Mouse (Mus musculus) cortical plate, adult 2 months (tissue): ENCODE data around the gene Intu. TPM values are rescaled to one million over a fixed set of nuclear protein-coding genes. Genes with fewer than 3 reads are reported as not detected.

Source experiments
- H3K27ac ChIP-seq: fragments of 200-500 bp; 2 replicates; pipeline ENCODE4 v1.5.1; 2012; ENCODE audit warnings: low read length, control low read depth, inconsistent platforms; ENCODE audit not compliant: insufficient read depth
- H3K4me1 ChIP-seq: fragments of 200-500 bp; 2 replicates; pipeline ENCODE4 v1.6.1; 2011; ENCODE audit warnings: low read length; ENCODE audit not compliant: control insufficient read depth, insufficient read depth
- H3K4me3 ChIP-seq: fragments of 200-500 bp; 2 replicates; pipeline ENCODE4 v1.5.1; 2011; ENCODE audit warnings: mild to moderate bottlenecking, low read length, control low read depth; ENCODE audit not compliant: insufficient read depth
- CTCF ChIP-seq: fragments of 200-500 bp; IDR thresholded peaks from 2 replicates; pipeline ENCODE4 v1.5.1; 2011; ENCODE audit warnings: mild to moderate bottlenecking, control low read depth, low read length; ENCODE audit not compliant: insufficient read depth; ENCODE audit errors: extremely low read depth
- POLR2A ChIP-seq: fragments of 200-500 bp; IDR thresholded peaks from 2 replicates; pipeline ENCODE4 v1.6.1; 2011; ENCODE audit warnings: mild to moderate bottlenecking, low read length, control low read depth; ENCODE audit not compliant: insufficient read depth; ENCODE audit errors: extremely low read depth
- polyA plus RNA-seq: library from polyadenylated mRNA; depleted of rRNA; stranded (reverse); fragments of >200 nt; gene quantifications from 2 replicates; pipeline ENCODE4 v1.2.3, GENCODE M21; 2012

Intu gene
- polyA plus RNA-seq, 1 experiment = 7.7 TPM

- TF ChIP-seq CTCF = no peak
- TF ChIP-seq POLR2A = no peak
These were observed 20.5 kb upstream of the Intu start for GRCm38 (mm10) chr3:40510567-40510966.

DNA sequence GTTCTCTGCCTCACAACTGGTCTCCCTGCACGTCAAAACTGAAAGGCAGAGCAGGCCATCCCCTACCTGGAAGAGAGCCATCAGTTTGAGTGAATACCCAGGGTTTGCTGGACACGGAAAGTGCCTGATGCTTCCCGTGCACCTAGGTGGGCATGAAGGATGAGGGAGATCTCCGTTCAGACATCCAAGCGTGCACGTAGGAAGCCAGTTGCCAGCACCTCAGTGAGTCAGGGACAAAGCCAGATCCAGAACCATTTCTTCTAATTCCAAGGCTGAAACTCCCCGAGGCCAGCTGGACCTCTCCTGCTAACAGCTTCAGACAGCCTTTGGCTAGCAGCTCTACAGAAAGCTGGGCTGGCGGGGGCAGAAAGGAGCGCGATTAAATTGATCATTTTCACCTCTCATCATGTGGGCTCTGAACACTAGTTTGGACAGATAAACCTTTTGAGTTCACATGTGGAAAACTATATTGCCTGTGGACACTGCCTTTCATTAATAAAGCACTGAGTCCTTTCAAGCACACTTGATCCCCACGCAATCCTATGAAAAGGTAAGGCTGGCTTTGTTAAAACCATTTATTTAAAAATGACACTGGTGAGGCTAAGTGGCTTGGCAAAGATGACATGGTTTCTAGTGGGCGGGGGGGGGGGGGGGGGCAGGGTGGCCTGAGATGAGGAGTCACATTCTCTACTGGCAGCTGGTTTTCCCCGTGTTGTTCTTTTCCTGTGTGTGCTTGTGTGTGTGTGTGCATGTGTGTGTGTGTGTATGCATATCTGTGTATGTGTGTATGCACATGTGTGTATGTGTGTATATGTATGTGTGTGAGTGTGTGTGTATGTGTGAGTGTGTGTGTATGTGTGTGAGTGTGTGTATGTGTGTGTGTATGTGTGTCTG lies 17.9 kb upstream of the Intu start:
- Histone ChIP-seq H3K4me1 (no peaks in the 10 kb centered on the region), H3K4me3 (no peak overlapping the region), H3K27ac (no peak overlapping the region)
- no peak for TF ChIP-seq POLR2A

More at GRCm38 (mm10) chr3:40510567-40510966, 20.5 kb upstream of the Intu start:
- H3K27ac ChIP-seq = no peak overlapping the region
- no peaks in the 10 kb centered on the region for H3K4me1 ChIP-seq
- no peak overlapping the region for H3K4me3 ChIP-seq

DNA sequence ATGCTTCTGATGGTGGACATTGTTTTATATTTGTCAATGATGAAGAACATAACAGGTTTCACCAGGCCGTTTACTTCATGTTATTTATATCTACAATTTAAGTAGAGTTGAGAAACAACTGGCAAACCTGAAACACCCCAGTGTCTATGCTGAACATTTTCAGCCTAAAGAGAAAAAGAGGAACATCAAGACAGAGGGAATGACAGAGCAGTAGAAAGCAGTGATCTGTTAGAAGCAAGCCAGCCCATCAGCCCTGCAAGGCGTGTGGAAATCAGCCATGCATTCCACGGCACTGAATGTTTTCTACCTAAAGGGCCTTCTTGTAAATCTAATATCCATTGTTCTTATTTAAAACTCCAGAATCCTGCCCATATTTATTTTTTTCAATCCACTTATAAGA lies 12.8 kb upstream of the Intu start:
- Histone ChIP-seq H3K4me3 (no peak overlapping the region), H3K27ac (no peak overlapping the region), H3K4me1 (no peaks in the 10 kb centered on the region)
- TF ChIP-seq CTCF = no peak
- TF ChIP-seq POLR2A = no peak

GRCm38 (mm10) chr3:40519555-40519954 lies 11.5 kb upstream of the Intu start:
- Histone ChIP-seq H3K4me1 (no peaks in the 10 kb centered on the region), H3K27ac (no peak overlapping the region), H3K4me3 (no peak overlapping the region)
- TF ChIP-seq CTCF (no peak), POLR2A (no peak)

- no peak overlapping the region for H3K27ac ChIP-seq
- H3K4me3 ChIP-seq = no peak overlapping the region
- TF ChIP-seq CTCF = no peak
- no peak for TF ChIP-seq POLR2A
- no peaks in the 10 kb centered on the region for H3K4me1 ChIP-seq
These were observed 10.5 kb upstream of the Intu start for GRCm38 (mm10) chr3:40520567-40520966.

DNA sequence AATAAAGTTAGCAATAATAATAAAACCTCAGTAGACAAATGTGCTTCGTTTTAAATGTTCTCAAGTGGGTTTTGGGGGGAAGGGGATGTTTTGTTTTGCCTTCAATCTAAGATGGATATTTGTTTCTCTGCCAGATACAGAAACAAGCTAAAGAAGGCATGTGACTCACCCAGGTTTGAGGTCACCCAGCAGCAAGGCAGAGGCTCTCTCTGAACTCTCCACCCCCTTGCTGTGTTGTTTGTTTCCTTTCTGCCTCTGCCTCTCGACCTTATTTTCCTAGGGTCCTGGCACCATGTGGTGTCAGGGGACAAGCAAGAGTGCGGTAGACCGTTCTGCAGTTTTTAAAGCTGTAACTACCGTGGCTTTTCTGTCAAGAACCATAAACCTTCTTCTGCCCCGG lies 8.6 kb upstream of the Intu start:
- no peak overlapping the region for H3K27ac ChIP-seq
- no peaks in the 10 kb centered on the region for H3K4me1 ChIP-seq
- no peak for TF ChIP-seq POLR2A
- TF ChIP-seq CTCF = no peak
- H3K4me3 ChIP-seq = no peak overlapping the region

DNA sequence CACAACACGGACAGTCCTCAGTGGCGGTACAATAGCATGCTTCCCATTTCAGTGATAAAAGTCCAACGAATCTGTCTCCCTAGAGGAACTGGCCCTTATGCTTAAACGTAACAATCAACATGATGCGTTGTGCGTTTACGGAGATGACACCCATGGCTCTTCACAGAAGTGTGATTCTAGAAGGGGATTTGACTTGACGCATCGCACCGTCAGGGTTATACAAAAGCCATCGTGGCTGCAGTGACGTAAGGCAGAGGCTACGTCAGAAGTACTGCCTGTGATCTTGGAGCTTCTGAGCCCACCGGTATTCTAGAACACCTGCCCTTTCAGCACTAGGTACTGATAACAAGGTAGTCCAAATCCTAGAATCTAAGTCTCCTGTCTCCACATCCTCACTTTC lies 8.2 kb upstream of the Intu start:
- no peak for TF ChIP-seq POLR2A
- no peak for TF ChIP-seq CTCF
- H3K27ac ChIP-seq = no peak overlapping the region
- no peak overlapping the region for H3K4me3 ChIP-seq
- H3K4me1 ChIP-seq = no peaks in the 10 kb centered on the region

DNA sequence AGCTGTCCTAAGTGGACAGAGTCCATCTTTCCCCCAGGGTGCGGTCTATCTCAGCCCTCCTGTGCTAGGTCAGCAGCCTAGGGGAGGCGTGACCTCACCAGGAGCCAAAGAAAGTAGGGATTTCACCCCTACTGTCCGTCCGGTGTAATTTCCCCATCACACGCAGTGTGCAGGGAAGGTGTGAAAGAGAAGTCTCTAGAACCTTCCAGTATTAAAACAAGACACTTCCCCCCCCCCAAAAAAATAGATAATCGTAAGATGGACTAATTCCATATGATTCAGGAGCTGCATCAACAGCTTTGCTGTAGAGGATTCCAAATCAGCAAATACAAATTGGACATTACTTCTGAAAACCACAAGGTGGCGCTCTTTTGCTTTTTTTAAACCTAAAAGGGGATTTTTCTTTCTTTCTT lies 7.7 kb upstream of the Intu start:
- TF ChIP-seq POLR2A = no peak
- no peak for TF ChIP-seq CTCF
- no peaks in the 10 kb centered on the region for H3K4me1 ChIP-seq
- no peak overlapping the region for H3K4me3 ChIP-seq
- no peak overlapping the region for H3K27ac ChIP-seq

- Histone ChIP-seq H3K4me3 (no peak overlapping the region), H3K27ac (no peak overlapping the region), H3K4me1 (no peaks in the 10 kb centered on the region)
- no peak for TF ChIP-seq CTCF
These were observed 6.2 kb upstream of the Intu start for GRCm38 (mm10) chr3:40524841-40525240.

- Histone ChIP-seq H3K4me1 (no peaks in the 10 kb centered on the region), H3K27ac (no peak overlapping the region), H3K4me3 (no peak overlapping the region)
- TF ChIP-seq POLR2A = no peak
- TF ChIP-seq CTCF = peak; percentile 67
These were observed 5.7 kb upstream of the Intu start for GRCm38 (mm10) chr3:40525341-40525740.
